In genomic region chr1:166002520-166003155, GRCm38 (mm10) we compare ENCODE assay signal across 8 mouse cellular contexts. TPM values are rescaled to one million over a fixed set of nuclear protein-coding genes. Genes with fewer than 3 reads are reported as not detected.
DNase-seq lines count a peak whose midpoint lies in the region; ATAC-seq and TF ChIP-seq lines count a peak whose summit lies in the region.

TSS of gene Pou2f1 (minus strand) at chr1:166002678.

- peak within 1 kb of the TSS; percentile 99 for H3K4me3 ChIP-seq in embryonic facial prominence, embryonic 13.5 days
- H3K4me3 ChIP-seq in kidney, adult 2 months (ENCODE audit: insufficient read depth, low read depth, low read length) = peak within 1 kb of the TSS; percentile 96
- peak within 1 kb of the TSS; percentile 99 for H3K4me3 ChIP-seq in limb, embryonic 12.5 days (replicated peaks)
- H3K4me3 ChIP-seq in midbrain, embryonic 15.5 days = peak within 1 kb of the TSS; percentile 99
- H3K4me3 ChIP-seq in spleen, adult 2 months (ENCODE audit: extremely low read depth, insufficient read depth, insufficient read length) = peak within 1 kb of the TSS; percentile 87

- WGBS in embryonic facial prominence, embryonic 13.5 days = under 1% methylated on average over 52 of the region's 61 CpGs
- 1% methylated on average over 52 of the region's 61 CpGs for WGBS in kidney, adult 2 months
- under 1% methylated on average over 59 of the region's 61 CpGs for WGBS in limb, embryonic 12.5 days
- WGBS in midbrain, embryonic 15.5 days = under 1% methylated on average over 55 of the region's 61 CpGs
- under 1% methylated on average over 57 of the region's 61 CpGs for WGBS in spleen, adult 2 months

- TF ChIP-seq CTCF in kidney, adult 2 months (conservative IDR thresholded peaks at IDR 0.05; ENCODE audit: insufficient read depth, insufficient read length, low read depth, low read length) = peak; percentile 55
- TF ChIP-seq CTCF in spleen, adult 2 months (IDR thresholded peaks at IDR 0.05; ENCODE audit: extremely low read depth, insufficient read depth, insufficient read length, insufficient replicate concordance) = peak; percentile 77; the same call in 1 of the 2 replicates

- peak; percentile 35 for TF ChIP-seq POLR2A in kidney, adult 2 months (IDR thresholded peaks at IDR 0.05; ENCODE audit: low read depth, low read length)
- peak; percentile 57 for TF ChIP-seq POLR2A in spleen, adult 2 months (IDR thresholded peaks at IDR 0.05; ENCODE audit: low read depth, low read length)

- peak within 1 kb of the TSS; percentile 95 for H3K9ac ChIP-seq in embryonic facial prominence, embryonic 13.5 days
- H3K9ac ChIP-seq in limb, embryonic 12.5 days (replicated peaks) = peak within 1 kb of the TSS; percentile 98
- peak within 1 kb of the TSS; percentile 97 for H3K9ac ChIP-seq in midbrain, embryonic 15.5 days

- peak; percentile 92 for ATAC-seq in embryonic facial prominence, embryonic 13.5 days (ENCODE audit: insufficient number of reproducible peaks, insufficient read depth, low FRiP score, low TSS enrichment, low read depth)
- peak; percentile 86 for ATAC-seq in limb, embryonic 12.5 days (ENCODE audit: insufficient number of reproducible peaks, insufficient read depth, low FRiP score, low TSS enrichment, low read depth)
- ATAC-seq in midbrain, embryonic 15.5 days (replicated peaks) = peak; percentile 88

- no peaks in the 10 kb centered on the region for H3K36me3 ChIP-seq in embryonic facial prominence, embryonic 13.5 days
- H3K36me3 ChIP-seq in kidney, adult 2 months (ENCODE audit: control insufficient read depth, insufficient read depth, low read length) = no peaks in the 10 kb centered on the region
- H3K36me3 ChIP-seq in limb, embryonic 12.5 days = no peaks in the 10 kb centered on the region
- no peaks in the 10 kb centered on the region for H3K36me3 ChIP-seq in midbrain, embryonic 15.5 days (replicated peaks)
- H3K36me3 ChIP-seq in spleen, adult 2 months (ENCODE audit: control insufficient read depth, insufficient read depth, low read length) = no peaks in the 10 kb centered on the region

- H3K27me3 ChIP-seq in embryonic facial prominence, embryonic 13.5 days = no peaks in the 10 kb centered on the region
- H3K27me3 ChIP-seq in kidney, adult 2 months (replicated peaks; ENCODE audit: control insufficient read depth, insufficient read depth, low read length) = no peaks in the 10 kb centered on the region
- no peaks in the 10 kb centered on the region for H3K27me3 ChIP-seq in limb, embryonic 12.5 days
- H3K27me3 ChIP-seq in midbrain, embryonic 15.5 days (replicated peaks) = no peaks in the 10 kb centered on the region
- no peaks in the 10 kb centered on the region for H3K27me3 ChIP-seq in spleen, adult 2 months (ENCODE audit: control insufficient read depth, insufficient read depth, low read length)

- peaks cover 16% of the 10 kb centered on the region for H3K4me1 ChIP-seq in embryonic facial prominence, embryonic 13.5 days
- peaks cover 7% of the 10 kb centered on the region for H3K4me1 ChIP-seq in kidney, adult 2 months (ENCODE audit: control insufficient read depth, insufficient read depth, low read length)
- peaks cover 23% of the 10 kb centered on the region for H3K4me1 ChIP-seq in limb, embryonic 12.5 days (replicated peaks)
- H3K4me1 ChIP-seq in midbrain, embryonic 15.5 days = peaks cover 29% of the 10 kb centered on the region
- peaks cover 5% of the 10 kb centered on the region; the same call in 1 of the 2 replicates for H3K4me1 ChIP-seq in spleen, adult 2 months (ENCODE audit: control insufficient read depth, insufficient read depth, insufficient read length)

- H3K4me2 ChIP-seq in embryonic facial prominence, embryonic 13.5 days = peak within 1 kb of the TSS; percentile 92
- peak within 1 kb of the TSS; percentile 92 for H3K4me2 ChIP-seq in limb, embryonic 12.5 days
- peak within 1 kb of the TSS; percentile 86 for H3K4me2 ChIP-seq in midbrain, embryonic 15.5 days

- DNase-seq in 3134 (ENCODE audit: extremely low read depth, insufficient read length, low spot score) = peak; percentile 100
- DNase-seq in adrenal gland, postnatal 36 days = peak; percentile 97 to 98
- peak; percentile 96 to 98 for DNase-seq in heart, adult 18-20 months
- peak; percentile 98 for DNase-seq in kidney, adult 2 months
- peak; percentile 95 to 99 for DNase-seq in spleen, adult 2 months (ENCODE audit: low read depth in 1 of 2, low spot score in 2 of 2)

- peak within 1 kb of the TSS; percentile 90 for H3K27ac ChIP-seq in embryonic facial prominence, embryonic 13.5 days
- H3K27ac ChIP-seq in kidney, adult 2 months (ENCODE audit: insufficient read depth, low read depth, low read length) = peak within 1 kb of the TSS; percentile 95
- H3K27ac ChIP-seq in limb, embryonic 12.5 days = peak within 1 kb of the TSS; percentile 93
- H3K27ac ChIP-seq in midbrain, embryonic 15.5 days = peak within 1 kb of the TSS; percentile 93
- peak within 1 kb of the TSS; percentile 98 for H3K27ac ChIP-seq in spleen, adult 2 months (ENCODE audit: insufficient read depth, low read length)

- H3K9me3 ChIP-seq in embryonic facial prominence, embryonic 13.5 days = no peaks in the 10 kb centered on the region
- H3K9me3 ChIP-seq in limb, embryonic 12.5 days = no peaks in the 10 kb centered on the region
- H3K9me3 ChIP-seq in midbrain, embryonic 15.5 days = no peaks in the 10 kb centered on the region

RNA-seq across cellular contexts. Expression of gene Pou2f1, which starts in this region (rescaled TPM):
- total RNA-seq in adrenal gland, postnatal 36 days (2021) = 10 to 100 TPM; 11.2 to 14.3 TPM
- polyA plus RNA-seq in embryonic facial prominence, embryonic 13.5 days (2015; fragmentation: Nextera tagmentation; extraction: Ambion mirVana) = 10.4 and 12.2 TPM in 2 replicates
- total RNA-seq in heart, adult 18-20 months (2021) = 10 to 100 TPM in 1 of 2 experiments, 1 to 10 TPM in 1; 6.0 to 11.4 TPM
- polyA plus RNA-seq in kidney, adult 2 months (2012; rRNA removed) = 10.8 and 11.8 TPM in 2 replicates
- 17.0 and 18.5 TPM in 2 replicates for polyA plus RNA-seq in limb, embryonic 12.5 days (2016; fragmentation: Nextera tagmentation; extraction: Ambion mirVana)
- 25.6 and 30.1 TPM in 2 replicates for polyA plus RNA-seq in midbrain, embryonic 15.5 days (2015; fragmentation: Nextera tagmentation; extraction: Ambion mirVana)
- 22.9 and 28.2 TPM in 2 replicates for polyA plus RNA-seq in spleen, adult 2 months (2012; rRNA removed)

Comparison
In these comparisons a context has a peak if more than half of its experiments do, and no peak if none do; other contexts are left out.
1. Peak in every context shown above with its lines: DNase-seq, ATAC-seq, H3K4me3 ChIP-seq and H3K27ac ChIP-seq.